Mouse (Mus musculus): ENCODE measurements around the gene Mta2.

Mta2 gene

DNA sequence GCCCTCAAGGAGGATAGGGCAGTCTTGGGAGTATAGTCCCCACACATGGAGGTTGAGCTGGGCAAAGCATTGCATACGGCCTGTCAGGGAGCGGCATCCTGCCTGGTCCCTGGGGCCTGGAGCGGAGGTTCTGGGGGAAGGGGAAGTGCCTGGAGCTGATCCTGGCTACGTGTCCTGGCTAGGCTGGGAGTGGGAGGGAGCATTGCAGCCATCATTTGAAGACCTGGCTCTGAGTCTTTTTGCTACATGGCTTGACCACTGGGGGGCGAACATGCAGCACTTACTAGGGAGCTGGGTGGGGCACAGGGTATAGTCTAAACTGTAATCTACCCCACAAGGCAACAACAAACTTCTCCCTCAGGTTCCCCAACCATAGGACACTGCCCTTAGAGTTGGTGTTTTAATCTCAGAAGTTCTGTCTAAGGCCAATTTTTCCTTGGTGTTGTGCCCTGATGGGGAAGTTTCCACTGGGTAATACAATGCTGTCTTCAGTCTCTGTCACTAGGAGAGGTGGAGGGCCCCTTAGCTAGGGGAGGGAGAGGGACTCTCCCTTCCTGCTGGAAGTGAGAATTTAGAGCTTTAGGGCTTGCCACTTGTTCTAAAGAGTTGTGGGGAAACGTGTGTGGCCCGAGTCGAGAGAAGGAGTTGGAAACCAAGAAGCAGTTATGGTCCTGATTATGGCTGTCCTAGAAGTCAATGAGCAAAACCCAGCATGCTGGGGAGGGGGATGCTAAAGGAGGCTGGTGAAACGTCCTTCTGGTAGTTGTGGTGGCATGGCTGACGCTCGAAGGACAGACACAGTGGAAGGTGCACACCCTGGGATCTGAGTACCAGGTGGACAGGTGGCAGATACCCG lies 51.3 kb downstream of the Mta2 start:
- DNase-seq (ENCODE audit: low spot score in 2 of 2): peak; percentile 43 to 55

DNA sequence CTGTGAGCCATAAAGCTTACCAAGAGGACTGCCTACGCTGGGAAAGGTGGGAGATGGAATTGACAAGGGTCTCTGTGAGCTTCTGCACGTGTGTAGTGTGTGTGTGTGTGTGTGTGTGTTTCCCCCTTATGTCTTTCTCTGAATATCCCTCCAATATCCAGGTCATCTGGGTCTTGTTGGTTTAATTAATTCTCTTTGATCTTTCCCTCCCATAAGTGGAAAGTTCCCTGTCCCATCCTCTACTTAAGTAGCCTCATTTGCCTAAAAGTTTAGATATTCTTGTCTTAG lies 51.9 kb downstream of the Mta2 start:
- no peak for DNase-seq (ENCODE audit: low spot score in 2 of 2)

DNA sequence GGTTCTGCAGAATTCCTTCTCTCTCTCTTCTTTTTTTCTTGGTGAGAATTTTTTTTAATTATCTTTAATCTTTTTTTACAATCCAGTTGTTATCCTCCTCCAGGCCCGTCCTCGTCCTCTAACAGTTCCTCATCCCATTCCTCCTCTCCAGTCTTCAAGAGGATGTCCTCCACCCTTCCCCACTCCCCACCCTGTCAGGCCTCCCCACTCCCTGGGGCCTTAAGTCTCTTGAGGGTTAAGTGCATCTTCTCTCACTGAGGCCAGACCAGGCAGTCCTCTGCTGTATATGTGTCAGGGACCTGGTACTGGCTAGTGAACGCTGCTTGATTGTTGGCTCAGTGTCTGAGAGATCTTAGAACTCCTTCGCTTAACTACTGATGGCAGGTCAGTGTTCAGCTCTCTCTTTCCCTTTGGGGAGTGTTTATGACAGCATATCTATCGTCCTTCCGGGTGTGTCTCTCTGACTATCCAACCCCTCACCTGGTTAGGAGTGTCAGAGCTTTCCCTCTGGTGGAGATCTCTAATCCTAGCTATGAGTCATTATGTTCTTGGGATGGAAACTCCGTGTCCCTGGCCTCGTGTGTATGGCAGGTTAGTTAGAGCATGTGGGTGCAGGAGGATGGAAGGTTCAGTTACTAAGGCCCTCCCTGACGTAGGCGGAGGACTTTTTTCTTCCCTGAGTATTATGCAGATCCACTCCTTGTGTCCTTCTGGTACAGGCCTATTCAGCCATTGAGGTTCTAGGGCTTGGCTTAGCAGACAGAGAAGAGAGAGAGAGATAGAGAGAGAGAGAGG lies 53.3 kb downstream of the Mta2 start:
- no peak for DNase-seq (ENCODE audit: low spot score in 2 of 2)

DNA sequence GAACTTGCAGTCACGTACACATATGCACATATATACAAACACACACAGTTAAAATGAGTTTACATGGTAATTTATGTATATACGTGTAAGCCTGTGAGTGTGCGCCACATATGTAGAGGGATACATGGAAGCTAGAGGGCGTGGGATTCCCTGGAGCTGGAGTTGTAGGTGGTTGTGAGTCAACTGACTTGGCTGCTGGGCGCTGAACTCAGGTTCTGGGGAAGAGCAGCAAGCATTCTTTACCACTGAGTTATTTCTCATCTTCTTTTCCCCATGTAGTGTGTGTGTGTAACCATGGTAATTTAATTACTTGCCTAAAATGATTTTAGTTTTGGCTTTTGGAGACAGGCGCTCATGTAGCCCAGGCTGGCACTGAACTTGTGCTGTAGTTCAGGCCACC lies 54.9 kb downstream of the Mta2 start:
- DNase-seq (ENCODE audit: low spot score in 2 of 2): no peak

DNA sequence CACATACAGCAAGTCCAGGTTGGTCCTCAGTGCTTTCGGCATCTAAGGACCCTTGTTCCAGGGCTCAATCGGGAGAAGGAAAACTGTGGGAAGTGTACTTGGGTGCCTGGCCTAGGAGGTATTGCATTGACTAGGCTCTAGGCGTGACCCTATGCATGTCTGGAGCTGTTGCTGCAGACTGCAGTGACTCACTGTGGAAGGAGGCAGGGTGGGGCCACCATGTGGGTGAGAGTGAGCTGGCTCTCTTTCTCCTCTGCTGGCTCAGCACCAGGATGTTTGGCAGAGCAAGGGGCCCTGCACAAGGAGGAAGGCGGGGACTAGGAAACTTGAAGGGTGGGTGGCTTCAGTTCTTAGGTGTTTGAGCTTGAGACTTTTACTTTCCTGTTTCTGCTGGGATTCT lies 55.9 kb downstream of the Mta2 start:
- DNase-seq (ENCODE audit: low spot score in 2 of 2): peak; percentile 68 to 74

DNA sequence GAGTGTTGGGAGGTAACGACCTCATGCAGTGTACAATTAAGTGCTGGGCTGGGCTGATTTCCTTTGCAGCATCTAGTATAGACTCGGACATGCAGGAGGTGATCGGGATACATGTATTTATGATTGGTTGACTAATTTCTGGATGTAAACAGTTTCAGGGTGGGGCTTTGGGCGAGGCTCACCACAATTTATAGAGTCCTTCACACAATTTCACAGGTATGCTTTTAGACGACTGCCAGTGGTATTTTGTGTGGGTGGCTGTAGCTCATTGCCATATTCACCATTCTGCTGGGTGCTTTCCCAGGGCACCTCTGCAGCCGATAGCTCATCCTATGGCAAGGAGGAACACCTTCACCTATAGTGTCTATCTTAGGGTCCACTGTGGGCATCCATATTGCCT lies 56.9 kb downstream of the Mta2 start:
- no peak for DNase-seq (ENCODE audit: low spot score in 2 of 2)

DNA sequence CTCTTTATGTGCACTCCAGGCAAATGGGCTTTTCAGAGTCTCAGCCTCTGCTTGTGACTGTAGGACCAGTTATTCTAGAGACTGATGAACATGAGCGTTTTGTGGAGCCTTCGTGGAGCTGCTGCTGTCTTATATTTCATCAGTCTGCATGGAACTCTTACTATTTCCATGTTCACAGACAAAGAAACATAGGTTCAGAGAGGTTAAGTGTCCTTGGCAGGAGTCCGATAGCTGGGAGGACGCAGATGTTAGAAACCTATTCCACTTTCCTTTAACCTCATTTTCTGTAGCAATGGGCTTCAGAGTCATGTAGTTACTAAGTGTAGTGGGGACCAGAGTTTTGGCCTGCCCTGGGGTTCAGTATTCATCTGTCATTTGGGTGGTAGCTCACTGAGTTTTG lies 57.5 kb downstream of the Mta2 start:
- no peak for DNase-seq (ENCODE audit: low spot score in 2 of 2)

Measured in right cerebral cortex, postnatal 36 days (tissue).